Mouse (Mus musculus) MEL (cell line): ENCODE data around the gene Yjefn3. TPM values are rescaled to one million over a fixed set of nuclear protein-coding genes. Genes with fewer than 3 reads are reported as not detected.

Experiments used
- DNase-seq: peaks from one replicate; pipeline ENCODE4 v3.0.0; 2011; ENCODE audit warnings: low read depth, low spot score
- H3K27ac ChIP-seq: 2 replicates; pipeline ENCODE4 v1.5.1; 2012; ENCODE audit warnings: low read depth, mild to moderate bottlenecking, control low read depth, low read length, moderate library complexity; ENCODE audit not compliant: control insufficient read depth
- H3K27me3 ChIP-seq, 2 experiments: fragments of 150-350 bp in 1 of 2; sonication (generic) in 1 of 2; 2 replicates each; pipeline ENCODE4 v1.6.1; 2012; ENCODE audit warnings: low read length in 2 of 2, mild to moderate bottlenecking in 2 of 2, improper control_type of control experiment in 1 of 2, moderate library complexity in 1 of 2; ENCODE audit not compliant: insufficient read depth in 2 of 2, control insufficient read depth in 1 of 2
- H3K36me3 ChIP-seq, 2 experiments: 2 replicates each; pipeline ENCODE4 v1.6.1; 2012 to 2014; ENCODE audit warnings: low read length in 2 of 2, improper control_type of control experiment in 1 of 2, inconsistent platforms in 1 of 2, mild to moderate bottlenecking in 1 of 2; ENCODE audit not compliant: insufficient read depth in 2 of 2, control insufficient read depth in 1 of 2
- H3K4me1 ChIP-seq, 2 experiments: fragments of 150-350 bp in 1 of 2; sonication (generic) in 1 of 2; 2 replicates each; pipeline ENCODE4 v1.6.1; 2012; ENCODE audit warnings: low read length in 2 of 2, improper control_type of control experiment in 1 of 2, mild to moderate bottlenecking in 1 of 2; ENCODE audit not compliant: insufficient read depth in 2 of 2, control insufficient read depth in 1 of 2
- H3K4me3 ChIP-seq, 2 experiments: fragments of 150-350 bp in 1 of 2; sonication (generic) in 1 of 2; 2 replicates each; pipeline ENCODE4 v1.5.1; 2012; ENCODE audit warnings: low read depth in 2 of 2, low read length in 2 of 2, mild to moderate bottlenecking in 2 of 2, moderate library complexity in 2 of 2, control low read depth in 1 of 2, improper control_type of control experiment in 1 of 2; ENCODE audit not compliant: control insufficient read depth in 1 of 2, insufficient read depth in 1 of 2
- H3K79me2 ChIP-seq: 2 replicates; pipeline ENCODE4 v1.6.1; 2012; ENCODE audit warnings: mild to moderate bottlenecking, low read length, moderate library complexity; ENCODE audit not compliant: control insufficient read depth, poor library complexity, insufficient read depth
- H3K9ac ChIP-seq: 2 replicates; pipeline ENCODE4 v1.6.1; 2012; ENCODE audit warnings: low read depth, mild to moderate bottlenecking, control low read depth, low read length, moderate library complexity; ENCODE audit not compliant: control insufficient read depth, poor library complexity, severe bottlenecking
- H3K9me3 ChIP-seq: fragments of 150-350 bp; sonication (generic); replicated peaks from 2 replicates; pipeline ENCODE4 v1.6.1; 2012; ENCODE audit warnings: mild to moderate bottlenecking, low read length, improper control_type of control experiment, moderate library complexity; ENCODE audit not compliant: insufficient read depth
- CHD1 ChIP-seq: IDR thresholded peaks from 2 replicates; pipeline ENCODE4 v1.6.1; 2012; ENCODE audit warnings: low read depth, mild to moderate bottlenecking, inconsistent platforms, low read length, improper control_type of control experiment
- CHD2 ChIP-seq: IDR thresholded peaks from 2 replicates; pipeline ENCODE4 v1.6.1; 2011; ENCODE audit warnings: low read length, improper control_type of control experiment
- CTCF ChIP-seq, 3 experiments: IDR thresholded peaks in 2 of 3; conservative IDR thresholded peaks in 1 of 3; 2 replicates each; pipeline ENCODE4 v1.5.1; 2011 to 2012; ENCODE audit warnings: low read length in 3 of 3, low read depth in 2 of 3, mild to moderate bottlenecking in 2 of 3, improper control_type of control experiment in 1 of 3, inconsistent platforms in 1 of 3, mixed read lengths in 1 of 3, moderate library complexity in 1 of 3; ENCODE audit not compliant: control insufficient read depth in 1 of 3, insufficient read depth in 1 of 3, poor library complexity in 1 of 3, severe bottlenecking in 1 of 3
- E2F4 ChIP-seq: IDR thresholded peaks from 2 replicates; pipeline ENCODE4 v1.6.1; 2011; ENCODE audit warnings: low read depth, low read length, improper control_type of control experiment, borderline replicate concordance
- ETS1 ChIP-seq: IDR thresholded peaks from 2 replicates; pipeline ENCODE4 v1.6.1; 2012; ENCODE audit warnings: low read depth, mild to moderate bottlenecking, inconsistent platforms, low read length, improper control_type of control experiment, moderate library complexity
- GATA1 ChIP-seq: IDR thresholded peaks from 2 replicates; pipeline ENCODE4 v1.6.1; 2011; ENCODE audit warnings: low read depth, low read length, improper control_type of control experiment
- JUND ChIP-seq: IDR thresholded peaks from 2 replicates; pipeline ENCODE4 v1.6.1; 2011; ENCODE audit warnings: low read depth, mild to moderate bottlenecking, improper control_type of control experiment, low read length
- KAT2A ChIP-seq: conservative IDR thresholded peaks from 2 replicates; pipeline ENCODE4 v1.6.1; 2012; ENCODE audit warnings: low read depth, low read length, improper control_type of control experiment, inconsistent platforms
- MAFK ChIP-seq: IDR thresholded peaks from 2 replicates; pipeline ENCODE4 v1.6.1; 2011; ENCODE audit warnings: low read depth, mild to moderate bottlenecking, low read length, improper control_type of control experiment, borderline replicate concordance
- NELFE ChIP-seq: IDR thresholded peaks from 2 replicates; pipeline ENCODE4 v1.6.1; 2011; ENCODE audit warnings: low read depth, low read length, improper control_type of control experiment
- POLR2A ChIP-seq, 2 experiments: IDR thresholded peaks; 2 replicates each; pipeline ENCODE4 v1.6.1; 2011 to 2012; ENCODE audit warnings: low read length in 2 of 2, mild to moderate bottlenecking in 2 of 2, control low read depth in 1 of 2, improper control_type of control experiment in 1 of 2, low read depth in 1 of 2, moderate library complexity in 1 of 2; ENCODE audit not compliant: control insufficient read depth in 1 of 2, insufficient read depth in 1 of 2, poor library complexity in 1 of 2
- RAD21 ChIP-seq: IDR thresholded peaks from 2 replicates; pipeline ENCODE4 v1.6.1; 2011; ENCODE audit warnings: mild to moderate bottlenecking, low read depth, low read length, improper control_type of control experiment
- RCOR1 ChIP-seq: IDR thresholded peaks from 2 replicates; pipeline ENCODE4 v1.6.1; 2012; ENCODE audit warnings: low read depth, mild to moderate bottlenecking, inconsistent platforms, low read length, improper control_type of control experiment
- TAL1 ChIP-seq: IDR thresholded peaks from 2 replicates; pipeline ENCODE4 v1.6.1; 2012; ENCODE audit warnings: mild to moderate bottlenecking, inconsistent platforms, low read length, moderate library complexity, mixed read lengths
- UBTF ChIP-seq: IDR thresholded peaks from 2 replicates; pipeline ENCODE4 v1.6.1; 2012; ENCODE audit warnings: low read depth, mild to moderate bottlenecking, inconsistent platforms, low read length, improper control_type of control experiment, moderate library complexity, borderline replicate concordance; ENCODE audit not compliant: insufficient read depth
- USF1 ChIP-seq: IDR thresholded peaks from 2 replicates; pipeline ENCODE4 v1.6.1; 2014; ENCODE audit warnings: low read depth, mild to moderate bottlenecking, inconsistent platforms, low read length, improper control_type of control experiment, moderate library complexity
- ZC3H11A ChIP-seq: IDR thresholded peaks from 2 replicates; pipeline ENCODE4 v1.6.1; 2012; ENCODE audit warnings: low read depth, mild to moderate bottlenecking, inconsistent platforms, low read length, improper control_type of control experiment
- polyA plus RNA-seq, 2 experiments: library from polyadenylated mRNA; stranded (reverse) in 1 of 2; unstranded in 1 of 2; fragments of >175 nt in 1 of 2; fragments of >200 nt in 1 of 2; gene quantifications; 2 replicates each; pipeline versions ENCODE4 v1.2.1 to v1.2.4; 2012; ENCODE audit warnings: low replicate concordance in 2 of 2, low read depth in 1 of 2; ENCODE audit not compliant: insufficient read length in 2 of 2, insufficient read depth in 1 of 2, missing spikeins in 1 of 2
- total RNA-seq: library from RNA; depleted of rRNA; stranded (reverse); fragments of 300-350 nt; gene quantifications from 2 replicates; pipeline ENCODE4 v1.2.3, GENCODE M21; 2012

Gene Yjefn3
- total and polyA plus RNA-seq, 3 experiments = 5.3 to 8.2 TPM; not detected in 1

DNA sequence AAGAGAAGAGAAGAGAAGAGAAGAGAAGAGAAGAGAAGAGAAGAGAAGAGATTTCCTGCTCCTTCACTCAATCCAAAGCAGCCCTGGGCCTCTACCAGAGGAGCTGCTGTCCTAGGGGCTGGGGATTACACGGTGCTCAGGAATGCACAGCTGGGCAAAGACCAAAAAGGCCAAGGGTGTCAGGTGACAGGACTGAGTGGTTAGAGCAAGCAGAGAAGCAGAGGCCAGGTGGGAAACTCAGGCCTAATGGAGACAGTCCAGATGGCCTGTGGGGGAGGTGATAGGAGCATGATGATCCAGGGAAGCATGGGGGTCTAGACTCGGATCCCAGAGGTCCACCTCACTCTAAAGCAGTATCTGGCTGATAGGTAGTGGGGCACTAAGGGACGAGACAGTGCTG, 37.1 kb upstream of the Yjefn3 start:
- H3K9ac ChIP-seq = no peak overlapping the region
- no peaks in the 10 kb centered on the region for H3K27me3 ChIP-seq
- peaks cover 10 to 13% of the 10 kb centered on the region in 2 experiments for H3K36me3 ChIP-seq
- DNase-seq = no peak
- TF ChIP-seq UBTF = no peak
- no peak for TF ChIP-seq KAT2A
- no peak for TF ChIP-seq GATA1
- TF ChIP-seq MAFK = no peak
- TF ChIP-seq TAL1 = no peak
- TF ChIP-seq POLR2A (IDR thresholded peaks at IDR 0.05; ENCODE audit: control insufficient read depth in 1 of 2, insufficient read depth in 1 of 2, low read depth in 1 of 2, low read length in 2 of 2, poor library complexity in 1 of 2) = no peak
- H3K27ac ChIP-seq = no peak overlapping the region
- peaks cover 37% of the 10 kb centered on the region for H3K79me2 ChIP-seq
- H3K4me1 ChIP-seq = peaks cover 0 to 10% of the 10 kb centered on the region in 2 experiments; a peak in 2 of 4 replicates
- no peak overlapping the region for H3K4me3 ChIP-seq
- H3K9me3 ChIP-seq = no peaks in the 10 kb centered on the region

DNA sequence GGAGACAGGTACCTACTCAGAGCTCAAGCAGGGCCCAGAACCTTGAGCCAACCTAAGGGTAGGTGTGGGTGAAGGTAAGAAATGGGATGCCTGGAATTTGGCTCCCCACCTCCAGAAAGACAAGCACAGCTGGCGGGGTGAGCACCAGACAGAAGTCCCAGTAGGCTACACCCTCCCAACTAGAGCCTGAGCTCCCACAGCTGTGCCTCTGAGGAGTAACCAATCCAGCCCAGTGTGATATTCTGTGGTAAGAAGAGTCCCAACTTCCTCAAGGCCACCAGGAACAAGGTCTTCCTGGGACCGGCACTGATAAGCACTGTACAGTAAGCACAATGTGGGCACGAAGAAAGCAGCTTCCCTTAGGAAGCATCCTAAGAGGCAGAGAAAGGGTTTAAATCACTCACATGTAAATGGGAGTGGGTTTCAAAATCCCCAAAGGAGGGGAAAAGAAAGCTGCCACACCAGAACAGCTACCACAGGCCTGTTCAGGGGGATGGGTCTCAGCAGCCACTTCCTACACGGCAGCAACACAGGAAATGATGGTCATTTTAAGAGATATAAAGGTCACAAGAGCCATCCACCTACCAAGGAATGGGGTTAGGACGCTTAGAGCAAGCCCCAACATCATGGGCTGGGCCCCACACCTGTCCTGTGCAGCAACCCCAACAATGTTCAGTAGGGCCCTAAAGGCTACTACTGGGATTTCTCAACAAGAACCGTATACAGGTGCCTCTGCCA, 35.9 kb upstream of the Yjefn3 start:
- no peaks in the 10 kb centered on the region for H3K27me3 ChIP-seq
- H3K9me3 ChIP-seq = no peaks in the 10 kb centered on the region
- TF ChIP-seq RCOR1 (0 out of 2 replicates have a peak, but pooled peaks have one; percentile 12), CTCF (IDR thresholded peaks at IDR 0.05 in 2 of 3, conservative IDR thresholded peaks at IDR 0.05 in 1 of 3; ENCODE audit: control insufficient read depth in 1 of 3, insufficient read depth in 1 of 3, low read depth in 2 of 3, low read length in 3 of 3, poor library complexity in 1 of 3, severe bottlenecking in 1 of 3) (peak in 1 of 3 experiments; percentile 9; a peak in 1 of 6 replicates), RAD21 (no peak)
- H3K4me3 ChIP-seq = no peak overlapping the region
- peaks cover 0 to 10% of the 10 kb centered on the region in 2 experiments; a peak in 2 of 4 replicates for H3K4me1 ChIP-seq
- DNase-seq = peak; percentile 25
- peaks cover 9 to 13% of the 10 kb centered on the region in 2 experiments for H3K36me3 ChIP-seq
- peaks cover 31% of the 10 kb centered on the region for H3K79me2 ChIP-seq
- no peak overlapping the region for H3K27ac ChIP-seq
- no peak overlapping the region for H3K9ac ChIP-seq

DNA sequence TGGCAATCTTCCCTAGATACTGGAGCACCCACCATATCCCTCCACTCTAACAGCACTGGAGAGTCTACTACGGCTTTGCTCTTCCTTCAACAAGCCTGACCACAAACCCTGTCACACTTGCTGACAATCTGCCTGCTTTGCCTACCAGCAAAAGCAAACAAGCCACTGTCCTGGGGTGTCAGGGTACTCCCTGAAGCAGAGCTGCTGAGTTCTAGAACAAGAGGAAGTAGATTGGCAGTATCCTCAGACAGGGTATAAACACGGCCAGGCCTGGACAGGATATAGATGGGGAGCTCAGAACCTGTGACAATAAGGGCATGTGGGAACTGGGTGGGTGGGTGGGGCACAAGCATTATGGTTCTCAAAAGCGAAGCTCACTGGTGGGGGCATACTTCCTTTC, 35.0 kb upstream of the Yjefn3 start:
- Histone ChIP-seq H3K4me3 (no peak overlapping the region), H3K4me1 (peaks cover 0 to 10% of the 10 kb centered on the region in 2 experiments; a peak in 2 of 4 replicates), H3K9me3 (no peaks in the 10 kb centered on the region), H3K36me3 (peaks cover 8 to 13% of the 10 kb centered on the region in 2 experiments), H3K9ac (no peak overlapping the region), H3K27ac (no peak overlapping the region), H3K79me2 (peaks cover 25% of the 10 kb centered on the region), H3K27me3 (no peaks in the 10 kb centered on the region)
- TF ChIP-seq UBTF (no peak), JUND (no peak), ZC3H11A (no peak), CHD2 (no peak), USF1 (no peak), CHD1 (no peak), NELFE (no peak), ETS1 (no peak), E2F4 (no peak)
- no peak for DNase-seq
